Mouse (Mus musculus) lung, adult 2 months (tissue): ENCODE results near the gene Atp1a3.

ENCODE experiments used
- CTCF ChIP-seq: fragments of 200-500 bp; IDR thresholded peaks from 2 replicates; pipeline ENCODE4 v1.5.1; 2011; ENCODE audit warnings: mild to moderate bottlenecking, low read length, control low read depth; ENCODE audit not compliant: insufficient read depth
- POLR2A ChIP-seq: fragments of 200-500 bp; IDR thresholded peaks from 2 replicates; pipeline ENCODE4 v1.6.1; 2011; ENCODE audit warnings: low read depth, mild to moderate bottlenecking, control low read depth, low read length, borderline replicate concordance; ENCODE audit errors: extremely low read depth

- TF ChIP-seq CTCF = no peak
- no peak for TF ChIP-seq POLR2A
Measured at GRCm38 (mm10) chr7:25007609-25008374, 2.0 kb upstream of the Atp1a3 start.
